Mouse (Mus musculus) kidney, postnatal 4 days (tissue): ENCODE measurements at regions not wholly inside any gene's neighbourhood (a gene's known extent, or its start where the extent isn't known, plus 50 kb on each side); places are given as distances from the start of the nearest gene placed in this dataset.
A peak's percentile ranks its signal among the peaks of the same experiment; 100 is the strongest.

Experiments
- DNase-seq, 2 experiments: peaks; one replicate each; pipeline ENCODE4 v3.0.0; 2021; ENCODE audit warnings: mixed read lengths in 2 of 2

DNA sequence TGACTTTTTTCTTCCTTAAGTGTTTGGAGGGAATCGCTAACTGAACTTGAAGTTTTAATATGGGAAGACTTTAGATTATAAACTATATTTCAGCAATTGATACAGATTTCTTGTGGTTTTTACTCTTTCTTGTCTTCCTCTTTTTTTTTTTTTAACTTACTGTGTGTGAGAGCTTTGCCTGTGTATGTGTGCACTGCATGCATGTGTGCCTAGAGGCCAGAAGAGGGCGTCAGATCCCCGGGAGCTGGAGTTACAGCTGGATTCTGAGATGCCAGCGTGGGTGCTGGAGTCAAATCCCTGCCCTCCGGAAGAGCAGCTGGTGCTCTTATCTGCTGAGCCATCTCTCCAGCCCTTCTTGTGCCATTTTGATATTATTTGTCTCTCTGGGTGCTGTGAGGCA lies 129.6 kb downstream of the Trim33 start:
- no peak for DNase-seq

GRCm38 (mm10) chr3:103412247-103412646 lies 133.2 kb downstream of the Trim33 start:
- DNase-seq = no peak

DNA sequence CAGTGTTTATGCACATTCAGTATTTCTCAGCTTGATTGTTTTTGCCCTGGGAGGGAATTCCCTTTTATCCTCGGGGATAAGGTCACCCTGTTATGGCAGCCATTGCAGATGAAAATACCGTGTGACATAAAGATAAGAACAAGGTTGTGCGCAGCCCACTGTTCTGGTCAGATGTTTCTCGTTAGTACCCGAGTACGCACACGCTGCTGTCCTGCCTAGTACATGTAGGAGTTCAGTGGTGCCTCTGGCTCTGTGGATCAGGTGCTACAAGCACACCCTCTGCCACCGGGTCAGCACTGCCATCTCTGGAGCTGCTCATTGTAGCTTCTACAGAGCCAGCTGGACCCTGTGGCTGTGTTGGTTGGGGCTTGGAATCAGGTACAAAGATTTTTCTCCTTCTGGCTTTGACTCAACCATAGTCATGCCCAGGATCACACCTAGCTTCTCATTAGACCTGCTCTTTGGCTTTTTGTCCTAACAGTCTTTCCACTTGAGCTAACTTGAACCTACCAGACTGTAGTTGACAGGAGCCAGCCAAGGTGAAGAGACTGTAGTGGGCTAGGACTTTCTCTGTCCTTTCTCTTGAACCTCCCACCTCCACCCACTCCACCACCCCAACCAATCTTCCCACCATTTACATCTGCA lies 136.1 kb downstream of the Trim33 start:
- no peak for DNase-seq

GRCm38 (mm10) chr3:103416296-103416695 lies 137.2 kb downstream of the Trim33 start:
- DNase-seq = peak; percentile 24 to 33

DNA sequence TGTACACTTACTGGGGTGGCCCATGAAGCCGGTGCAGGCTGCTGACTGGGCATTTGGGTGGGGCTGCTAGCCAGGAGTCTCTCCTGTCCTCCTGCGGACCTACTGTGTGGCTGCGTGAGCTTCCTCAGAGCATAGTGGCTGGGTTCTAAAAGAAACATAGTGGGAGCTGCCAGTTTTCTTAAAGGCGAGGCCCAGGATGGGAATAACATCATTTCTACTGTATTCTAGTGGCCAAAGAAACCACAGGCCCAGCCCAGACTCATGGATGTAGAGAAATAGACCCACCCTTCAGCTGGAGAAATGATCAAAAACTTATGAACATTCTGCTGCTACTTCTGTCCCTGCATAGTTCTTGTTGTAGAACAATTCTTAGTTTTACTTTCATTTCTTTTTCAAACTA lies 138.7 kb downstream of the Trim33 start:
- no peak for DNase-seq

DNA sequence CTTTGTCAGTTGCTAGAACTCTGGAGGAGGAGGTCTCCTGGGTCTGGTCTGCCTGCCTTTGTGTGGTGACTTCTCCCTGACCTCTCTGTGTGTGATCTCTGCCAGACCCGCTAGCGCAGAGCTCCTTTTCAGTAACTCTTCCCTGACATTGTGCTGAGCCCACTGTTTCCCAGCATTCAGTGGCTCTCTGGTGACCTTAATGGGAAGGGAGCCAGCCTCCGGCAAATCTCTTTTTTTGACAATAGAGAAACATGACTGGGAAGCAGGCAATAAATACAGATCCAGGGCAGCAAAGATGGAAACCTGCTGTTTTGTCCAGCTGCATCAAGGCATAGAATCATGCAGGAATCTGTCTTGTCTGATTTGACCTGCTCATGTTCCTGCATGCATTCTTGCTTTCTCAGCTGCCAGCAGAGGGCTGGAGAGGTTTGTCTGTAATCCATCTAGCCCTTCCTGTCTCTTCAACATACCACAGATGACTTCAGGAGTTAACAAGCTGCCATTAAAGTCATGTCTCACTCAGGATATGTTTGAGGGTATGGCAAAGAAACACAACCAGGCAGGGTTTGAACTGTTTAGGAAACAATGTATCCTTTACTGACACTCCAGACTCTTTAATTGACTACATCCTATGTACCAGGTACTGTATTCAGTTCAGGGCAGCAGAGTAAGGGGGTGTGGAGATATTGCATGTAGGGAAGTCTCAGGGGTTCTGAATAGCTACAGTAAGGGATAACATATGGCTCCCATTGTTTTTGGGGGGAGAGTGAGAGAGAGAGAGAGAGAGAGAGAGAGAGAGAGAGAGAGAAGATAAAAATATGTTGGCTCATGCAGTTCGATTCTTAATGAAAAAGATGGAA lies 140.9 kb downstream of the Trim33 start:
- DNase-seq = peak; percentile 86 to 90

DNA sequence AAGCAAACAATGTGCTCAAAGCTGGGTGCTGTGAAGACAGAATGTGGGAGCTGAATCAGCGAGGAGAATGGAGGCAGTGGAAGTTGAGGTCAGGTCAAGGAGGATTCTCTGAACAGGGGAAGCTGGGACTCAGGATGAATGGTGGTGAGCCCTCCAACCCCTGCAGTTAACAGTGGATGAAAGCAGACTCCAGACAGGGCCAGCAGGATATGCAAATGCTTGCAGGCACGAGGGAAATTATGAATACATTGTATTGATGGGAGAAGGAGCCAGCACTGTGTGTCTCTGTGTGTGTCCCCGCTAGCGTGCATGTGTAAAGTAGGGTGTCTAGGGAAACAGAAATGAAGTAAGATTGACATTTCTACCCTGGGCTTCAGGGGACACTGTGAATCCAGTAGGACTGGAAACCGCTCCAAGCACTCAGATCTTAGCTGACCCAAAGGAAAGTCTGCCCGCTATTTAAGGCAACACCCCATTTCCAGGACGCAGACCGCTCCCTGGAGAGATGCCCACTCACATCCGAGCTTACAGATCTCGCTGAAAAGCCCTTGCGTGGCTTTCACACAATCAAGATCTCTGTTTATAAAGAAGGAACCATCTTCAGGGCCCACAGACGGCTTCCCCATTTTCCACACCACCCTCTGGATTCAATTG lies 141.7 kb downstream of the Trim33 start:
- DNase-seq = peak; percentile 41 to 60

DNA sequence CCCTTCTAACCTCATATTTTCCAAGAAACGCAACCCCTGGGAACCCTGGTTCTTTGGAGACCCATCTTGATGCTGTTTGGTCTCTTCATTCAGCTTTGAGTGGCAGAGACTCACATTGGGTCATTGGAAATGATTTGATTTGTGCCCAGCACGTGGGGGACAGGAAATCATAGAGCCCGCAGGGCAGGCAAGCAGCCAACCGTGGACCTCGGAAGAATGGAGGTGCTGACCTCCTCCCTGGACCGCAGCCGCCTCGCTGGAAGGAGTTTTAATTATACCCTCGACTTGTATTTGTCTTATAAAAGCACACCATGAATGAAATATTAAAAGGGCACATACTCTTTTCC lies 142.2 kb downstream of the Trim33 start:
- DNase-seq = peak; percentile 85 to 89

GRCm38 (mm10) chr3:103422806-103423205 lies 143.7 kb downstream of the Trim33 start:
- DNase-seq = no peak

DNA sequence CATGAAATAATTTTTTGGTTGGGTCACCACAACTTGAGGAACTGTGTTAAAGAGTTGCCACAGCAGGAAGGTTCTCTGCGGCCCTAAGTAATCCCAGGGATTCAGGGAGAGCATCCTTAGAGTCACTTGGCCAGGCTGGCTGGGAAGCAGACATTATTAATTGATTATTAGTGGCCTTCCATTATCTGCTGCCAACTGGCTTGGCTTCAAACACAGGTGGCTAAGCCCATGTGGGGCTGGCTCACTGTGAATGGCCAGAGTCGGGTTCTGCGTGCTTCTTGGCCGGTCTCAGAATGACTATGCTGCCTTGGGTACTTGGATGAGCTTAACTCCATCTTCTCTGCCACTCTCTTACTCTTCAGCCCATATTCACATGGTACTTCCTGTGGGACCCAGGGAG lies 144.2 kb downstream of the Trim33 start:
- DNase-seq = no peak

- peak; percentile 44 to 57 for DNase-seq
Measured at GRCm38 (mm10) chr3:103425812-103426430, 146.8 kb downstream of the Trim33 start.

GRCm38 (mm10) chr3:103429227-103429788 lies 145.7 kb upstream of the Syt6 start:
- peak; percentile 51 to 59 for DNase-seq

- no peak for DNase-seq
Measured at GRCm38 (mm10) chr3:103430131-103430530, 144.9 kb upstream of the Syt6 start.

GRCm38 (mm10) chr3:103432254-103432653 lies 142.8 kb upstream of the Syt6 start:
- DNase-seq = no peak

DNA sequence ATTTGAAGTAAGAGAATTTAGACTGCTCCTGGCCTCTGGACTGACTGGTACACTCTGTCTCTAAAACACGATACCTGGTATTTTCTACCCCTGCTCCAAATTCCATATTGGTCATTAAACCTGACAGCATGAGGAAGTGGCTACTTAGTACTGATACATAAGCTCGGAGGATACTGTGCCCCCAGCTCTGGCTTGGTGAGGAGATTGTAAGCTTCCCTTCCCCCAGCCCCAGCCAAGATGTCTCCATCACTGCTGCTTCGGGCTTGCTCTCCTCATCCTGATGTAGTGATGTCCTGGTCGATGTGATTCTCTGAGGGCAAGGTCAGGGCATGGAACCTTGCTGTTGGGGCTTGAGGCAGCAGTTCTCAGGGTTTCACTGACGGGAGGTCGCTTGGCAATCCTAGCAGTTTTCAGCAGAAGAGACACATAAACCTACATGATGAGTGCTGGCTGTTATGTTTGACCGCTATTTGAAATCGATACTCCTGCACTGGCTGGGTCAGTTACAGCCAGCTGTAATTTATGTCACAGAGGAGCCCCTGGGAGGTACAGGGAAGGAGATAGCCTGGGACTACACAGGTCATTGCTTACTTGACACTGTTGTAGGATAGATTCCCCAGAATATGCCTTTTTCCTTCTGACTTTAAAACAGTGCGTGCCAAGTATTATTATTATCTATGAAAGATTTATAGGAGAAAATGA lies 138.0 kb upstream of the Syt6 start:
- DNase-seq = no peak

- peak; percentile 54 to 60 for DNase-seq
Measured at GRCm38 (mm10) chr3:103438791-103439354, 136.2 kb upstream of the Syt6 start.

GRCm38 (mm10) chr3:103443247-103443646 lies 131.8 kb upstream of the Syt6 start:
- DNase-seq = no peak

- DNase-seq = no peak
Measured at GRCm38 (mm10) chr3:103445852-103446251, 129.2 kb upstream of the Syt6 start.

GRCm38 (mm10) chr3:103449851-103450250 lies 125.2 kb upstream of the Syt6 start:
- peak in 1 of 2 experiments; percentile 26 for DNase-seq

GRCm38 (mm10) chr3:103451971-103452370 lies 123.1 kb upstream of the Syt6 start:
- DNase-seq = no peak

- DNase-seq = no peak
Measured at GRCm38 (mm10) chr3:103463760-103464159, 111.3 kb upstream of the Syt6 start.

DNA sequence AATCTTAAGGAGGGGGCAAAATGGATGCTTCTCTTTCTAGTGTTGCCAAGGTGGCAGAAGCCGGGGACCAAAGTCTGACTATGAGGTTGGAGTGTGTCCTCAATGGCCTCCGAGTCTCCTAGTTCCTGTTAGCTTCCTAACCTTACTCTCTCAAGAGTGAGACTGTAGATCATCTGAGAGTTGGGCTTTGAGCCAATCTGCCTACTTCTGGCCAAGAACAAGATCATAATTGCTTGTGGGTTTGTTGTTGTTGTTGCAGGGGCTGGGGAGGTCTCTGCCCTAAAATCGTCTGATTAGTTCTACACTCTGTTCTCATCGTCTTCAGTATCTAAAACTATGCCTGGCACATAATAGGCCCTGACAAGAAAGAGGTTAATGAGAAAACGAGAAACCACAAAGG lies 110.8 kb upstream of the Syt6 start:
- peak; percentile 19 to 32 for DNase-seq
